ENCODE assay signal across 21 mouse cellular contexts in the genomic region with DNA sequence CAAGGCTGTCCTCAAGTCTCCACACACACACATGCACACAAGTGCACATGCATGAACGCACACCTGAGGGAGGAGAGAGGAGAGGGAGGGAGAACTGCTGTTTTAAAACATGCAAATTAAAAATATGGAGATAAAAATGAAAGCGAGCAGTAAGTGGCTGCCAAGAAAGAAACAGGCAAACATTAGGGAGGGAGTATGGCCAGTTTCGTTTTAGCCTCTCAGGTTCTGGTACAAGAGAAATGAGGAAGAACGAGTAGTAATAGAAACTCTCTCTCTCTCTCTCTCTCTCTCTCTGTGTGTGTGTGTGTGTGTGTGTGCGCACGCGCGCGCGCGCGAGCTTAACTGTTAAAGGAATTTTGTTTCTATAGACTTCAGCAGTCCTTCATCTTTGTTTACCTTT. TPM values are rescaled to one million over a fixed set of nuclear protein-coding genes. Genes with fewer than 3 reads are reported as not detected.
"Had no signal": no experiment of that assay in that cellular context is flagged by ENCODE, and none has a peak within 500 bp of the region (broad histone marks: within the 10 kb centered on the region; RNA-seq: fewer than 3 reads in every experiment).

No protein-coding gene starts in this region.

- DNase-seq: kidney, postnatal 14 days; lung, embryonic 14.5 days; lung, postnatal 10 days; lung, postnatal 4 days; retina, postnatal 1 day; right cerebral cortex, postnatal 4 days; spleen, adult 18-20 months; thymus, adult 18-20 months; thymus, postnatal 14 days had no signal

- H3K9me3 ChIP-seq: kidney, embryonic 15.5 days; limb, embryonic 15.5 days; liver, embryonic 12.5 days; midbrain, embryonic 12.5 days; neural tube, embryonic 13.5 days had no signal

- H3K4me1 ChIP-seq: limb, embryonic 15.5 days; liver, embryonic 12.5 days; neural tube, embryonic 13.5 days had no signal

- H3K36me3 ChIP-seq: kidney, embryonic 15.5 days; limb, embryonic 15.5 days; liver, embryonic 12.5 days; midbrain, embryonic 12.5 days; neural tube, embryonic 13.5 days had no signal

- H3K4me3 ChIP-seq: kidney, embryonic 15.5 days; left cerebral cortex, adult 2 months; limb, embryonic 15.5 days; liver, embryonic 12.5 days; midbrain, embryonic 12.5 days; neural tube, embryonic 13.5 days had no signal

- ATAC-seq: liver, embryonic 12.5 days; midbrain, embryonic 16.5 days had no signal

- H3K27me3 ChIP-seq: kidney, embryonic 15.5 days; limb, embryonic 15.5 days; liver, embryonic 12.5 days; neural tube, embryonic 13.5 days had no signal

- H3K27ac ChIP-seq: kidney, embryonic 15.5 days; left cerebral cortex, adult 2 months; limb, embryonic 15.5 days; liver, embryonic 12.5 days; midbrain, embryonic 12.5 days; neural tube, embryonic 13.5 days; stomach, postnatal 0 days had no signal

RNA-seq across cellular contexts. Expression of gene Sctr, which starts 12.7 kb away (rescaled TPM):
- total RNA-seq: megakaryocyte-erythroid progenitor cell, adult 5-6 weeks had no signal
- polyA plus RNA-seq: limb, embryonic 11.5 days; liver, embryonic 12.5 days; liver, embryonic 16.5 days had no signal

RNA-seq across cellular contexts. Expression of gene Cfap221, which starts 22.4 kb away (rescaled TPM):
- total RNA-seq: megakaryocyte-erythroid progenitor cell, adult 5-6 weeks had no signal
- polyA plus RNA-seq: large intestine, adult 2 months; limb, embryonic 11.5 days; limb, embryonic 15.5 days; liver, embryonic 12.5 days; liver, embryonic 16.5 days; lung, embryonic 14.5 days had no signal

RNA-seq across cellular contexts. Expression of gene Tmem37, which starts 54.4 kb away (rescaled TPM):
- total RNA-seq: megakaryocyte-erythroid progenitor cell, adult 5-6 weeks had no signal
